Comparison of ENCODE assay signal across 16 mouse cellular contexts in the genomic region with DNA sequence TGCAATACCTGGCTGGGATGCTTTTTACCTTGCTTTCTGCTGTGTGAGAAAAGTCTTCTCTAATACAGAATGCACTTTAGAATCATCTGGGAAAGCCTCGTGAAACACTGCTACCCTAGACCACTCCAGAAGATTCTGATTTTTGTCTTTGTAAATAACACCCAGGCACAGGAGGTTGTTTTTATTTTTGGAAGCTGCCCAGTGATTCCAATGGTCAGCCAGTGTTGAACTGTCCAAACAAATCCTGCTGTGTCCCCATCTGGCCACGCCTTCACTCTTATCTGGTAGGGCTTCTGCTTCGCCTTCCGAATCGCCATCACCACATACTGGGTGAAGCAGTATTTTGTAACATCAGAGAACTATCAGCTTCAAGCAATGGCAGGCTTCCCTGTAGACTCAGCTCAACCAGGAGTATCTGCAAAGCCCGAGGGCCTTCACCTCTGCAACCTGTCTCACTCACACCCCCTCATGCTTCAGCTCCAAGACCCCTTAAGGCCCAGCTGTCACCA. TPM values are rescaled to one million over a fixed set of nuclear protein-coding genes. Genes with fewer than 3 reads are reported as not detected.
"Had no signal": no experiment of that assay in that cellular context is flagged by ENCODE, and none has a peak within 500 bp of the region (broad histone marks: within the 10 kb centered on the region; RNA-seq: fewer than 3 reads in every experiment).

No protein-coding gene starts in this region.

- H3K9me3 ChIP-seq: kidney, embryonic 15.5 days; limb, embryonic 13.5 days; midbrain, embryonic 10.5 days had no signal

- H3K9ac ChIP-seq: kidney, embryonic 15.5 days; limb, embryonic 13.5 days had no signal

- H3K4me2 ChIP-seq: kidney, embryonic 15.5 days; limb, embryonic 13.5 days had no signal

- H3K4me1 ChIP-seq: limb, embryonic 13.5 days had no signal

- ATAC-seq: intestine, embryonic 16.5 days; lung, postnatal 0 days; midbrain, embryonic 16.5 days had no signal

- DNase-seq: kidney, adult 2 months; kidney, postnatal 36 days; layer of hippocampus, adult 9-11 months; layer of hippocampus, postnatal 36 days; left cerebral cortex, postnatal 4 days; lung, adult 2 months; lung, postnatal 36 days; right cerebral cortex, adult 18-20 months; right cerebral cortex, postnatal 25 days; thymus, postnatal 4 days had no signal

- H3K27ac ChIP-seq: kidney, embryonic 15.5 days; limb, embryonic 13.5 days; midbrain, embryonic 10.5 days had no signal

- H3K4me3 ChIP-seq: kidney, embryonic 15.5 days; limb, embryonic 13.5 days; midbrain, embryonic 10.5 days had no signal

- H3K27me3 ChIP-seq: kidney, embryonic 15.5 days; limb, embryonic 13.5 days had no signal

RNA-seq across cellular contexts. Expression of a gene that starts 9.5 kb away (rescaled TPM):
- polyA plus RNA-seq: kidney, embryonic 15.5 days; midbrain, embryonic 10.5 days had no signal
